Mouse (Mus musculus): Measurements from ENCODE around the gene Catsper1. TPM values are rescaled to one million over a fixed set of nuclear protein-coding genes. Genes with fewer than 3 reads are reported as not detected.
A peak's percentile ranks its signal among the peaks of the same experiment; 100 is the strongest.

Catsper1 gene
- polyA plus RNA-seq, 1 experiment, result not detected

- no peak for TF ChIP-seq POLR2A (IDR thresholded peaks at IDR 0.05; ENCODE audit: borderline replicate concordance, extremely low read depth, insufficient read depth, insufficient read length, poor library complexity, severe bottlenecking)
- TF ChIP-seq CTCF (IDR thresholded peaks at IDR 0.05; ENCODE audit: borderline replicate concordance, extremely low read depth, insufficient read depth, insufficient read length), result no peak
- no peak for DNase-seq (ENCODE audit: low read depth)
These were observed 47.8 kb downstream of the Catsper1 start for GRCm38 (mm10) chr19:5383326-5383725.

GRCm38 (mm10) chr19:5384715-5385114 is 49.2 kb downstream of the Catsper1 start:
- DNase-seq (ENCODE audit: low read depth), result no peak
- TF ChIP-seq POLR2A (IDR thresholded peaks at IDR 0.05; ENCODE audit: borderline replicate concordance, extremely low read depth, insufficient read depth, insufficient read length, poor library complexity, severe bottlenecking) (no peak), CTCF (IDR thresholded peaks at IDR 0.05; ENCODE audit: borderline replicate concordance, extremely low read depth, insufficient read depth, insufficient read length) (no peak)

DNA sequence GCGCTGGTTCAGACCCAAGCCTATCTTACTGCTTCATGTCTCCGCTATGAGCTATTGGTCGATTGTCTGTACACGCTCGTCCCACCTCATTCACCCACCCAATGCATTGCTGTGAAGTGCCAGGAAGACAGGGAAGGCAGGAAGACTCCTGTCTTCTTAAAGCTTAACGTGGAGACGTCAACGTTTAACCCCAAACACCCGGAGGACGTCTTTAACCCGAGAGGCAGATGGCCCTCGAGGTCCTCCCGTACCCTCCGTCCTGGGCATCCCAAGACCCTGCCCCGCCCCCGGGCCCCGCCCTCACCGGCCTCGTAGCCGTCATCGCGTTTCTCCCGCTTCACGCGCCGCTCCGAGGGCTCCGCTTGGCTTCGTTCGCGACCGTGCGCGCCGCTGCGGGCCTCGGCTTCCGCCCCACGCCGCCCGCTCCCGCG is 52.5 kb downstream of the Catsper1 start:
- TF ChIP-seq CTCF (IDR thresholded peaks at IDR 0.05; ENCODE audit: borderline replicate concordance, extremely low read depth, insufficient read depth, insufficient read length), result no peak
- TF ChIP-seq POLR2A (IDR thresholded peaks at IDR 0.05; ENCODE audit: borderline replicate concordance, extremely low read depth, insufficient read depth, insufficient read length, poor library complexity, severe bottlenecking), result no peak
- DNase-seq (ENCODE audit: low read depth), result peak; percentile 21

- DNase-seq (ENCODE audit: low read depth), result peak; percentile 99
- no peak for TF ChIP-seq CTCF (IDR thresholded peaks at IDR 0.05; ENCODE audit: borderline replicate concordance, extremely low read depth, insufficient read depth, insufficient read length)
- peak; percentile 40; the same call in 1 of the 2 replicates for TF ChIP-seq POLR2A (IDR thresholded peaks at IDR 0.05; ENCODE audit: borderline replicate concordance, extremely low read depth, insufficient read depth, insufficient read length, poor library complexity, severe bottlenecking)
These were observed 53.2 kb downstream of the Catsper1 start, which contains the start of gene Sart1 for GRCm38 (mm10) chr19:5388588-5389242. TSS of gene Sart1 (minus strand) at chr19:5388703.

- DNase-seq (ENCODE audit: low read depth), result no peak
- TF ChIP-seq POLR2A (IDR thresholded peaks at IDR 0.05; ENCODE audit: borderline replicate concordance, extremely low read depth, insufficient read depth, insufficient read length, poor library complexity, severe bottlenecking) (no peak), CTCF (IDR thresholded peaks at IDR 0.05; ENCODE audit: borderline replicate concordance, extremely low read depth, insufficient read depth, insufficient read length) (no peak)
These were observed 54.1 kb downstream of the Catsper1 start for GRCm38 (mm10) chr19:5389647-5390046.

GRCm38 (mm10) chr19:5390416-5390815 is 54.9 kb downstream of the Catsper1 start:
- DNase-seq (ENCODE audit: low read depth), result no peak
- no peak for TF ChIP-seq POLR2A (IDR thresholded peaks at IDR 0.05; ENCODE audit: borderline replicate concordance, extremely low read depth, insufficient read depth, insufficient read length, poor library complexity, severe bottlenecking)

DNA sequence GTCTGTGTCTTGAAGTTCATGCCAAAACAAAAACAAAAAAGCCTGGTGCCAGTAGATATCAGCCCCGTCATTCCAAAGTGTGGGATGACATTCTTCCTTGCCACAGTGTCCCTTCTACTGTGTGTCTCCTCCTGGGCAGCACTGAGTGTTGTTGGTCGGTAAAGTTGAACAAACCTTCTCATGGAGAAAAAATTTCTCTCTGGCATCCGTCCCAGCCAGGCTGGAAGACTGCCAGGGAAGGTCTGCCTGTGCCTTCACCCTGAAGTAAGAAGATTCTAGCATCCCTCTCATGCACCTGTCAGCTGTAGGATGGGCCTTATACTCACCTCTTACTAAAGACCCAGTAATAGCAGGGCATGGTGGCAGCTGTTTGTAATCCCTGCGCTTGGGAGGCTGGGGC is 57.4 kb downstream of the Catsper1 start:
- TF ChIP-seq POLR2A (IDR thresholded peaks at IDR 0.05; ENCODE audit: borderline replicate concordance, extremely low read depth, insufficient read depth, insufficient read length, poor library complexity, severe bottlenecking), result no peak
- TF ChIP-seq CTCF (IDR thresholded peaks at IDR 0.05; ENCODE audit: borderline replicate concordance, extremely low read depth, insufficient read depth, insufficient read length), result no peak
- DNase-seq (ENCODE audit: low read depth), result peak; percentile 35

Other genes starting within 250 kb of the Catsper1 start
- gene Yif1a, start 247.2 kb upstream of the Catsper1 start, polyA plus RNA-seq (2012; rRNA removed), result 62.8 and 63.2 TPM in 2 replicates
- gene Cnih2, start 237.2 kb upstream of the Catsper1 start, polyA plus RNA-seq (2012; rRNA removed), result 467 and 494 TPM in 2 replicates
- gene Rab1b, start 228.7 kb upstream of the Catsper1 start, polyA plus RNA-seq (2012; rRNA removed), result 195 and 205 TPM in 2 replicates
- gene Klc2, start 217.2 kb upstream of the Catsper1 start, polyA plus RNA-seq (2012; rRNA removed), result 117 and 134 TPM in 2 replicates
- gene Pacs1, start 62.6 kb upstream of the Catsper1 start, polyA plus RNA-seq (2012; rRNA removed), result 50.2 and 71.6 TPM in 2 replicates
- gene Sf3b2, start 40.3 kb upstream of the Catsper1 start, polyA plus RNA-seq (2012; rRNA removed), result 178 and 192 TPM in 2 replicates
- gene Gal3st3, start 37.4 kb upstream of the Catsper1 start, polyA plus RNA-seq (2012; rRNA removed), result 45.5 and 55.4 TPM in 2 replicates
- gene Cst6, start 13.8 kb downstream of the Catsper1 start, polyA plus RNA-seq (2012; rRNA removed), result 1.3 and 1.6 TPM in 2 replicates
- 37.2 and 38.4 TPM in 2 replicates for gene Eif1ad, start 31.0 kb downstream of the Catsper1 start, polyA plus RNA-seq (2012; rRNA removed)
- gene Banf1, start 31.4 kb downstream of the Catsper1 start, polyA plus RNA-seq (2012; rRNA removed), result 181 and 258 TPM in 2 replicates
- gene Sart1, start 53.0 kb downstream of the Catsper1 start, polyA plus RNA-seq (2012; rRNA removed), result 40.9 and 65.0 TPM in 2 replicates
- gene Tsga10ip, start 66.8 kb downstream of the Catsper1 start, polyA plus RNA-seq (2012; rRNA removed), result 0.04 and 0.20 TPM in 2 replicates
- gene Drap1, start 89.2 kb downstream of the Catsper1 start, polyA plus RNA-seq (2012; rRNA removed), result 224 and 257 TPM in 2 replicates
- 86.4 and 106 TPM in 2 replicates for gene AI837181, start 89.4 kb downstream of the Catsper1 start, polyA plus RNA-seq (2012; rRNA removed)
- not detected in 2 replicates for gene Fosl1, start 111.8 kb downstream of the Catsper1 start, polyA plus RNA-seq (2012; rRNA removed)
- gene Ccdc85b, start 122.2 kb downstream of the Catsper1 start, polyA plus RNA-seq (2012; rRNA removed), result 9.6 and 12.1 TPM in 2 replicates
- gene Fibp, start 124.9 kb downstream of the Catsper1 start, polyA plus RNA-seq (2012; rRNA removed), result 179 and 266 TPM in 2 replicates
- gene Ctsw, start 132.8 kb downstream of the Catsper1 start, polyA plus RNA-seq (2012; rRNA removed), result 2.9 and 3.7 TPM in 2 replicates
- gene Efemp2, start 138.2 kb downstream of the Catsper1 start, polyA plus RNA-seq (2012; rRNA removed), result 47.7 and 58.5 TPM in 2 replicates
- gene Mus81, start 152.7 kb downstream of the Catsper1 start, polyA plus RNA-seq (2012; rRNA removed), result 46.4 and 73.2 TPM in 2 replicates
- 1,637 and 1,665 TPM in 2 replicates for gene Cfl1, start 154.7 kb downstream of the Catsper1 start, polyA plus RNA-seq (2012; rRNA removed)
- gene 1700020D05Rik, start 168.0 kb downstream of the Catsper1 start, polyA plus RNA-seq (2012; rRNA removed), result 2.5 and 4.7 TPM in 2 replicates
- 92.3 and 123 TPM in 2 replicates for gene Snx32, start 174.8 kb downstream of the Catsper1 start, polyA plus RNA-seq (2012; rRNA removed)
- gene Ovol1, start 224.9 kb downstream of the Catsper1 start, polyA plus RNA-seq (2012; rRNA removed), result 0.31 and 0.42 TPM in 2 replicates
- gene Ap5b1, start 232.3 kb downstream of the Catsper1 start, polyA plus RNA-seq (2012; rRNA removed), result 2.6 and 4.5 TPM in 2 replicates

Measured in brain, embryonic 14.5 days (tissue).